Mouse (Mus musculus): Measurements from ENCODE around the gene Gm10647. TPM values are rescaled to one million over a fixed set of nuclear protein-coding genes. Genes with fewer than 3 reads are reported as not detected.

The Gm10647 gene
- not detected in 2 replicates for polyA plus RNA-seq (2012; ENCODE audit: low replicate concordance)

GRCm38 (mm10) chr9:66796739-66797138, at the start of gene Gm10647:
TSS of gene Gm10647 (plus strand) at chr9:66797039.

GRCm38 (mm10) chr9:66795464-66796324, 1.1 kb upstream of the Gm10647 start, which contains the start of gene Aph1b:
TSS of gene Aph1b (minus strand) at chr9:66795490.

GRCm38 (mm10) chr9:66834318-66835096, 37.7 kb downstream of the Gm10647 start, which contains the start of gene Aph1c:
TSS of gene Aph1c (minus strand) at chr9:66834726.

Other genes with a start within 250 kb of the Gm10647 start
- 16.1 and 22.5 TPM in 2 replicates for gene Usp3, start 203.9 kb upstream of the Gm10647 start, polyA plus RNA-seq (2012; ENCODE audit: low replicate concordance)
- 0.06 and 0.14 TPM in 2 replicates for gene Car12, start 83.4 kb upstream of the Gm10647 start, polyA plus RNA-seq (2012; ENCODE audit: low replicate concordance)
- 0.19 and 0.20 TPM in 2 replicates for gene Aph1b, start 1.5 kb upstream of the Gm10647 start, polyA plus RNA-seq (2012; ENCODE audit: low replicate concordance)
- gene Aph1c, start 37.7 kb downstream of the Gm10647 start, polyA plus RNA-seq (2012; ENCODE audit: low replicate concordance) = 0.07 and 0.09 TPM in 2 replicates
- 1.2 and 9.5 TPM in 2 replicates for gene Rab8b, start 122.6 kb downstream of the Gm10647 start, polyA plus RNA-seq (2012; ENCODE audit: low replicate concordance)
- gene Rps27l, start 149.0 kb downstream of the Gm10647 start, polyA plus RNA-seq (2012; ENCODE audit: low replicate concordance) = 17.5 and 78.8 TPM in 2 replicates
- gene Lactb, start 178.4 kb downstream of the Gm10647 start, polyA plus RNA-seq (2012; ENCODE audit: low replicate concordance) = 9.3 and 22.1 TPM in 2 replicates